ENCODE assay signal across 8 mouse cellular contexts in the genomic region with DNA sequence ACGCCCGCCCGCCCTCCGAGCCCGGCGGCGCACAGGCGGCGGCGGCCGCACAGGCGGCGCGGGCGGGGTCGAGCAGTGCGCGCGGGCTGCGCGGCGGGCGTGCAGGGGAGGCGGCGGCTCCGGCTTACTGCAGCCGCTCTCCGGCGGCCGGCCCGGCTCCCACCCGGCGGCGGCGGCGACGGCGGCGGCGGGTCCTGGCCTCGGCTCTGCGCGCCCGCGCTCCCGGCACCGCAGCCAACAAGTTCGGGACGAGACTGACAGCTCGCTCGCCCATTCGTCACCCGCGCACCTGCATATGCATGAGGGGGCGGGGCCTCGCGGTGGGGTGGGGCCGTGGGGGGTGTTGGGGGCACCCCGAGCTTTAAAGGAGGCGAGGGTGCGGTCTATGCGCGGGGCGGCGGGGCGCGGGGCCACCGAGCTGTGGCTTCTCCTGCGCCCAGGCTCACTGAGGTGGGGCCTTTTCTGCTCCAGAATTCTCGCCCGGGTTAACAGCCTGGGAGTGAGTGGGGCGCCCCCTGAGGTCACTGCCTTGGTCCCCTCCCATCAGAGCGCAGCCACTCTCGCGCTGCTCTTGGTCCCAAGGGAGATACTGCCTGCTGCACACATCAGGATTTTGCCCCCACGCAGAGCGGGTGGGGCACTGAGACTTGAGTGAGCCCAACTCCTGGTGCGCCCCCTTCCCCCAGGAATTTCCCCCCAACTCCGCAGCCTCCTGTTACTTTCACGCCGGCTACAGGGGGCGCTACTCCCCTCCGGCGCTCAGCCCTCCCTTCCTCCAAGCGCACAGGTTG. TPM values are rescaled to one million over a fixed set of nuclear protein-coding genes. Genes with fewer than 3 reads are reported as not detected.
DNase-seq lines count a peak whose midpoint lies in the region; ATAC-seq lines count a peak whose summit lies in the region.

TSS of gene Jag2 (minus strand) at position 215 of the 791 bp plus-strand sequence.

- H3K4me3 ChIP-seq in hindbrain, embryonic 11.5 days (ENCODE audit: low read depth, low read length) = peak within 1 kb of the TSS; percentile 60

- H3K4me1 ChIP-seq in hindbrain, embryonic 11.5 days (replicated peaks; ENCODE audit: control insufficient read depth, insufficient read depth, low read length) = peaks cover 5% of the 10 kb centered on the region

- DNase-seq in WW6 (ENCODE audit: low read depth, low spot score) = peak; percentile 55
- peak; percentile 50 to 74 for DNase-seq in cerebellum, postnatal 25 days
- peak; percentile 73 for DNase-seq in gastrocnemius, adult 18-20 months (ENCODE audit: low spot score)
- DNase-seq in hindbrain, embryonic 11.5 days (ENCODE audit: low spot score) = peak; percentile 72
- DNase-seq in left cerebral cortex, adult 18-20 months (ENCODE audit: low spot score in 2 of 2) = peak; percentile 65 to 78
- DNase-seq in lung, postnatal 14 days = peak; percentile 69
- peak; percentile 82 for DNase-seq in right cerebral cortex, postnatal 25 days

- no peaks in the 10 kb centered on the region for H3K36me3 ChIP-seq in hindbrain, embryonic 11.5 days (ENCODE audit: control insufficient read depth, insufficient read depth, low read length)

- H3K9me3 ChIP-seq in hindbrain, embryonic 11.5 days (ENCODE audit: control insufficient read depth, low read length) = no peaks in the 10 kb centered on the region

- H3K27ac ChIP-seq in hindbrain, embryonic 11.5 days (ENCODE audit: low read depth, low read length) = peak within 1 kb of the TSS; percentile 72

- peak within 1 kb of the TSS; percentile 95 for H3K4me2 ChIP-seq in hindbrain, embryonic 11.5 days (replicated peaks; ENCODE audit: low read depth, low read length)

- H3K9ac ChIP-seq in hindbrain, embryonic 11.5 days (ENCODE audit: low read depth, low read length) = peak within 1 kb of the TSS; percentile 65

- 1% methylated on average over 34 of the region's 85 CpGs for WGBS in hindbrain, embryonic 11.5 days

- ATAC-seq in hindbrain, embryonic 11.5 days (ENCODE audit: low FRiP score) = peak; percentile 51
- ATAC-seq in CD4-positive, CD25-positive, alpha-beta regulatory T cell, adult 4 months = no peak

- peaks cover 31% of the 10 kb centered on the region for H3K27me3 ChIP-seq in hindbrain, embryonic 11.5 days (ENCODE audit: control insufficient read depth, insufficient read depth, low read length)

RNA-seq across cellular contexts. Expression of gene Jag2, which starts in this region (rescaled TPM):
- 10 to 100 TPM; 22.1 to 24.0 TPM for total RNA-seq in gastrocnemius, adult 18-20 months (2021)
- 4.2 and 4.7 TPM in 2 replicates for polyA plus RNA-seq in hindbrain, embryonic 11.5 days (2014; fragmentation: Nextera tagmentation; extraction: Ambion mirVana)
- total RNA-seq in left cerebral cortex, adult 18-20 months (2021) = 10 to 100 TPM; 53.4 to 58.9 TPM
- 1 to 10 TPM; 1.1 to 2.0 TPM for polyA plus RNA-seq in CD4-positive, CD25-positive, alpha-beta regulatory T cell, adult 4 months (2017; shearing (Covaris generic))
